Mouse (Mus musculus) hindlimb bud, embryonic 11.5 days (tissue): Measurements from ENCODE around the gene Adamtsl5.

ENCODE experiments used
- DNase-seq: peaks from one replicate; pipeline ENCODE4 v3.0.0-alpha.2; 2012; ENCODE audit warnings: low read depth, low spot score; ENCODE audit errors: extremely low spot score

Adamtsl5 gene

DNA sequence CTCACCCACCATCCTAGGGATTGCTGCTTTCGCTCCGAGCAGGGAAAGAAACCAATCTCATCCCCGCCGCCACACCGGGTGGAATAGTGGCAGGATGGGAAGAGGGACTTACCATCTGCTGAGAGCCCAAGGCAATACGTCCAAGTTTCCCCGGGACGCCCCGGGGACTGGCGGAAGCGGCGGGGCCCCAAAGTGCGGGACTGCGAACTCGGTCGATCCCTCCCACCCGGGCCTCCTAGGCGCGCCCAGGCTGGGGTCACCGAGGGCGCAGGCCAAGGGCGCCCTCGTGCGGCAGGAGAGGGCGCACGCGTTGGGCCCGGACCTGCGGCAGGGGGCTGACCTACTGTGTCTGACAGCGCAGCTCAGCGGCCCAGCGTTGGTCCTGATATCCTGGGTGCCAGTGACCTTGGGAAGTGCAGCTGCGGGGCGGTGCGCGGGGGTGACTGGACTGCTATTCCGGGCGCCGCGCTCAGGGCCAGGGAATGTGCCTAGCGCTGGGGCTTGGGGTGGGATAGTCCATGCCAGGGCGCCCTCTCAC is at the start of gene Adamtsl5:
Gene Adamtsl5 (minus strand): TSS at position 169 of the 538 bp plus-strand sequence.
- DNase-seq, result no peak

DNA sequence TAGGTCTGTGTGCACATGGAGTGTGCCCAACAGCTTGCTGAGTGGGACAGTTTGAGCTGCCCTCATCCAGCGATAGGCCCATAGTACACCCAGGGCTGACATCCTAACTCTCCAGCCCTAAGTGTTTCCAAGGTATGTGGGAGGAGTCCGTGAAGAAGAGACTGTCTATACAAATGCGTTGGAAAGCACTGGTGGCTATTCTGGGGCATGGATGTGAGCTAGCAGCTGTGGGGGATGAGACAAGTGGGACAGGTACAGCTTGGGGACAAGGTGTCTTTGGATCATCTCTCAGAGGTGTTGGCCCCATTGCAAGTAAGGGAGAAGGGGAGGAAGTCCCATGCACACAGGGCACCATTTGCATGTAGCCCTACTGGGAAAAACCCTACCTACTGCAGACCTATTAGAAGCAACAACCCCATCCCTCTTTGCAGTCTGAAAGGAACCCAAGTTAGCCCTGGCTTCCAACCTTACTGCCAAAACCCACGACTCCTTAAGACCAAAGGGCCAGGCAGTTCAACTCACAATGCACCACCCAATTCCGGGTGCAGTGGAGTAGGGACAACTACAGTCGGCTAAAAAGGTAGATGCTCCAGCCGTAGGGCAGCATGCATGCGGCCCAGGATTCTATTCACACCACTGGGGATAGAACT is 49.4 kb upstream of the Adamtsl5 start:
- DNase-seq, result no peak

GRCm38 (mm10) chr10:80396822-80397523 is 48.8 kb upstream of the Adamtsl5 start:
- DNase-seq, result no peak

GRCm38 (mm10) chr10:80395025-80395627 is 46.9 kb upstream of the Adamtsl5 start:
- no peak for DNase-seq

DNA sequence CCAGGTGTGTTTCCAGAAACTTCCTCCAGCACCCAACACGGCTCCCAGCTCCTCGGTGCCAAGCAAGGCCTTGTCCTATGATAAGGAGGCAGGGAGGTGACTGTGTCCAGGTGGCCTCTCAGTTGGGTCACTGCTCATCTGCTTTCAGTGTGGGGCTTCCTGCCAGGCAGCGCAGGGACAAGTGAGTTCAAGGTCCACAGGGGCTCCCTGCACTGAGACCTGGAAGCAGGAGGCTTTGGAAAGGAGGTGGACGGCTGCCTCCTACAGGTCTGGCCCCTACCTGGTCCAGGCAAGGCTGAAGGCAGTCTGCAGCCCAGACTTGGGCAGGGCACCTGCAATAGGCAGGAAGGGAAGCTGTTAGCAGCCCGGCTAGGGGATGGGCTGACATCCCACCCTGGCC is 44.5 kb upstream of the Adamtsl5 start:
- DNase-seq, result no peak

- DNase-seq, result no peak
Measured at GRCm38 (mm10) chr10:80390697-80391096, 42.5 kb upstream of the Adamtsl5 start.

DNA sequence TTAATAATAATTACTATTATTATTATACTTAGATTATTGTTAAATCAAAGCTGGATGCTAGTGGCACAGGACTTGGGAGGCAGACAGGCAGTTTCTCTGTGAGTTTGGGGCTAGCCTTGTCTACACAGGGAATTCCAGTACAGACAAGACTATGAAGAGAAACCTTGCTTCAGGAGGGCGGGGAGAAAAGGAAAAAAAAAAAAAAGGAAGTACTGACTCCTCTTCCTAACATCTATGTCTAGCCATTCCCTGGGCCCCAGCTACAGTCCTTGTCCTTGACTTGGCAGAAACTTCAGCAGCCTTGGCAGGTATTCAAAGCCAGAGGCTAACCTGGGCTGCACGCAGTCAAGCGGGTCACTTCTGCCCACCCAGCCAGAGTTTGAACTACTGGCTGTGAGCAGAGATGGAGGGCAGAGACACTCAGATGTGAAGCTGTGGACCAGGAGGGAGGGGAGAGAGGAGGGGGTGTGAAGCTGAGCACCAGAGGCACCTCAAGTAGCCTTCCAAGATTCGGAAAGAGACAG is 41.0 kb upstream of the Adamtsl5 start:
- DNase-seq, result no peak

DNA sequence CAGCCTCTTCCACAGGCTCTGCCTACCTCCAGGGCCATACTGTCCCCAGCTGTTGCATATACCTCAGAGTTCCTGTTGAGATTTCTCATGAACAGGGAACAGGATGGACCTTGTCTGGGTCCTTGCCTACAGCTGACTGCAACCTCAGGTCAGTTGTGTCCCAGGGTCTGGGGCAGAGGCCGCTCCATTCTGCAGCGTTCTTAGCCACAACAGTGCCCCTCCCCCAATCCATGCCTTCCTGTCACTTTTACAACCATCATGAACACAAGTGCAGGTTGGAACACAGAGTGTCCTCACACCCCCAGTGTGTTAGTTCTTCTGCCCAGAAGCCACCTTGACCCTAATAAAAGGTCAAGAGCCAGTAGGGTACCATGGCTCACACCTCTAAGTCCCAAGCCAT is 40.5 kb upstream of the Adamtsl5 start:
- no peak for DNase-seq

DNA sequence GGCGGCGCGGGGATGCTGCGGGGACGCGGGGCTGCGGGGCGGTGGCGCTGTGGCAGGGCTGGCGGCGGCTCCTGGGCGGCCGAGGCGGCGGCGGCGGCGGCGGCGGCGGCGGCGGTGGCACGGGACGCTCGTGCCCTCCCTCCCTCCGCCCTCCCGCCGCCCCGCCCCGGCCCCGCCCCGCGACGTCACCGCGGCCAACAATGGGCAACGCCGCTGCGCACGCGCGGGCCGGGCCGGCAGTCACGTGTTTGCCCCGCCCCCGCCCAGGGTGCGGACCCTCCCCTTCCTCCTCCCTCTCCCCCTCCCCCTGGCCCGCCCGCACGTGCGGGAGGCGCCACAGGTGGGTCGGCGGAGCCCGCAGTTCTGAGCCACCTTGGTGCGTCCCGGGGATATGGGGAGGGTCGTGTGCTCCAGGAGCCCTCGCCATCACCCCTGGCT is 39.3 kb upstream of the Adamtsl5 start, which contains the start of gene Mex3d:
Gene Mex3d (minus strand): TSS at position 138 of the 438 bp plus-strand sequence.
- no peak for DNase-seq

GRCm38 (mm10) chr10:80386735-80387471 is 38.7 kb upstream of the Adamtsl5 start:
- no peak for DNase-seq

DNA sequence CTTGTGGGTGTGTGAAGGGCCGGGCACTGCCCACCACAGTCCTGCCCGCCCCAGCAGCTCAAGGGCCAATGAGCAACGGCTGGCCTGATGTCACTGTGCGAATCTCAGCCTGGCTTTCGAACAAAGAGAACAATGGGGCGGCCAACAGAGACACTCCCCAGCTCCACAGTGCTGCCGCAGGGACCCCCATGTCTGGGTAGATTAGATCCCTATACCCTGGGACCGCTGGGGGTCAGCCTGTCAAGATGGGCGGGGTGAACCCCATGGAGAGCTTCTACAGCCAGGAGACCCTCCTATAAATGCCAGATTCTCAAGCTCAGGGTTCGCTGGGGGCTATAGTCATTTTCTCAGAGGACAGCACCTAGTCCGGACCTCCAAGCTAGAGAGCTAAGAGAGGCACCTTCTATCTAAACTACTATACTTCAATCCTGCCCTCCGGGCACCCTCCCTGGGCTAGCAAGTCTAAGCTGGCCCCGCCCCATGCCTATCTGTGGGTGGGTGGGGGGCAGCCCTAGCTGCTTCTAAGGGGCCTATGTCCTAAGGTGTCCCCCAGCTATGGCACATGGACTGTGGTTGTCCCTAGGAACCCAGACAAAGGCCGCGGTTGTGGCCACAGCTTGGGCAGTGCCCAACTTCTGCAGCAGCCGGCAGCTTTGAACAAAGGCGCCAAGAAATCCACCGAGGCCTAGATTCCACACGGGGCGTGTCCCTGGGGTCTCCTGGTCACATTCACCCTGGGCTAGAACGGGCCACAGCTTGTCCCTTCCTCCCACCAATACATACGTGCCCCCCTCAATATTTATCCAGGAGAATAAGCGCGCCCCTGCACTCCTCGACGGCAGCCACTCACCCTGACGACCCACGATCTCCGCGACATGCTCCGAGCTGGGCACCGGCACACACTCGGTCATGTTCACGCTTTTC is 37.9 kb upstream of the Adamtsl5 start:
- DNase-seq, result no peak

DNA sequence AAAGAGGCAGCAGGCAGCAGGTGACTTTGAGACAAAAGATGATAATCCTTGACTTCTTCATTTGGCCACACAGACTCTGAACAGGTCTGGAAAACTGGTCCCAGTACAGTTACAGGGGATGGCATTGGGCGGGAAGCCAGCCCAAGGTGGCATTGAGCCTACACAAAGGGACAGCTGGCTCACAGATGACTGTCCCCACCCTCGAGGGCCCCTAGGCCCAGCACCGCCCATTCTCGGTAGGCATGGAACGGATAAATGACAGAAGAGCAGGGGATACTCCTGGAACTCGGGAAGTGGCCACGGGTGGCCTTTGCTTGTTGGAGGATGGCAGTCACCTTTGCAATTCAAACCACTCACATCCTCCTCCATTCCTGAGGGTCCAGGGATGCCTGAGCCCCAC is 37.1 kb upstream of the Adamtsl5 start:
- DNase-seq, result no peak

DNA sequence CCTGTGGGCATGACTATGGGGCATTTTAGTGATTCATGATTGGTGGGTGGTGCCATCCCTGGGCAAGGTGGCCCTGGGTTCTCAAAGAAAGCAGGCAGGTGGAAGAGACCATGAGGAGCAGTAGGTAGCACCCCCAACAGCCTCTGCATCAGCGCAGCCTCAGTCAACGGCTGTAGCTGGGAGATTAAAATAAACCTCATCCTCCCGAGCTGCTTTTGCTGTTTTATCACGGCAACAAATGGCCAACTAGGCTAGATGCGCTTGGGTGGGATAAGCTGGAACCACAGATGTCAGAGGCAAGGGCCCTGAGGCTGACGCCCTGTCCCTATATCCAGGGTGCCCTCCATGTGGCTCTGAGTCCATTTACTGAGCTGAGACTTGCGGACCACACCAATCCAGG is 36.5 kb upstream of the Adamtsl5 start:
- no peak for DNase-seq

- DNase-seq, result no peak
Measured at GRCm38 (mm10) chr10:80384115-80384639, 36.0 kb upstream of the Adamtsl5 start.

- DNase-seq, result no peak
Measured at GRCm38 (mm10) chr10:80383431-80383830, 35.2 kb upstream of the Adamtsl5 start.

DNA sequence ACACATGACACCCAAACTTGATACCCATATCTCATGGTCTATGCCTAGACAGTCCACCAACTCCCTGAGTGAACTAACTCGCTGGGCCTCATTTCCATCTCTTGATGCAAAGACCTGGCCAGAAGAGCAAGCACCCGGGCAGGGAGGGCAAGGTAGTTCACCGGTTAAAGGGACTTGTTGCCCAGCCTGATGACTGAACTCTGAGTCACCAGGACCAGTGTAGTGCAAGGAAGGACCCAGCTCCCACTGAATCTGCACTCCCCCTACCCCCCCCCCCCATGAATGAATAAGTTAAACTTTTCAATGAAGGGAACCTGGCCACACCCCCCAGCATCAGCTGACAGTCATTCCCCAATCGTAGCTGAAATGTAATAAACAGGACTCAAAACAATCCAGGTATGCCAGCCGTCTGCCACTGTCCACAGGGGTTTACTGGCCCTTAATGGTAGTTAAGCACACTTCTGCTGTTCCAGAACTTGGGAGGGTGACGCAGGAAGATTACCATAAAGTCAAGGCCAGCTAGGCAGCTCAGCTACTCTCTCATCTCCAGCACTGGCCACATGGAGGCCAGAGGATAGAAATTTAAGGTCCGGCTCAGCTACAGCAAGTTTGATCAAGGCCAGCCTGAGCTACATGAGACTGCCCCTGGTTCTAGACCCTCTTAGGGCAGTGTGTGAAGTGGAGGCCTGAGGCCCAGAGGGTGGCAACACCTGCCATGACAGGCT is 34.6 kb upstream of the Adamtsl5 start:
- no peak for DNase-seq

DNA sequence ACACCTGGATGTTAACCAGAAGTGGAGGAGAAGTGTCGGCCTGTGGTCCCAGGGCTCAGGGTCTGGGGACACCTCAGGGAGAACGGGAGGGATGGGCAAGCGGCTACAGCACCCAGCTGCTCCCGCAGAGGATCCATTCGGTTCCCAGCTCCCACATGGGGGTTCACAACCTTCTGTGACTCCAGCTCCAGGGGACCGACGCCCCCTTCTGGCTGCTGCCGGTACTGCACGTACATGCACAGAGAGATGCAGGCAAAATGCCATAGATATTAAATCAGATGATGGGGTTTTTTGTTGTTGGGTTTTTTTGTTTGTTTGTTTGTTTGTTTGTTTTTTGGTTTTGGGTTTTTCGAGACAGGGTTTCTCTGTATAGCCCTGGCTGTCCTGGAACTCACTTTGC is 29.5 kb upstream of the Adamtsl5 start:
- no peak for DNase-seq

GRCm38 (mm10) chr10:80376160-80376559 is 27.9 kb upstream of the Adamtsl5 start:
- peak; percentile 76 for DNase-seq

DNA sequence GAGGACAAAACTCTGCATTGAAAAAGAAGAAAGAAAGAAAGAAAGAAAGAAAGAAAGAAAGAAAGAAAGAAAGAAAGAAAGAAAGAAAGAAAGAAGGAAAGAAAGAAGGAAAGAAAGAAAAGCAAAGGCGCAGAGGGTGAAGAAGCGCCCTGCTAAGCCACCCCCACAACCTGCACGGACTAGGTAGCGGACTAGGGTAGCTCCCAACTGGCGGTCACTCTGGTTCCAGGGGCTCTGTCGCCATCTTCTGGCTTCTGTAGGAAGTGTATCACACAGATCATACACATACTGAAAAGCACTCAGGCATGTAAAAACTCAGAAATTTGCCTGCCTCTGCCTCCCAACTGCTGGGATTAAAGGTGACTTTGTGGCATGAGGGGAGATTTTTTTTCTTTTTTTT is 25.9 kb upstream of the Adamtsl5 start:
- no peak for DNase-seq
